Mouse (Mus musculus) cerebellum, adult 11-12 months (tissue): ENCODE measurements around the gene Podxl2.

Experiments
- DNase-seq: peaks from one replicate; pipeline ENCODE4 v3.0.0; 2022

Podxl2 gene

DNA sequence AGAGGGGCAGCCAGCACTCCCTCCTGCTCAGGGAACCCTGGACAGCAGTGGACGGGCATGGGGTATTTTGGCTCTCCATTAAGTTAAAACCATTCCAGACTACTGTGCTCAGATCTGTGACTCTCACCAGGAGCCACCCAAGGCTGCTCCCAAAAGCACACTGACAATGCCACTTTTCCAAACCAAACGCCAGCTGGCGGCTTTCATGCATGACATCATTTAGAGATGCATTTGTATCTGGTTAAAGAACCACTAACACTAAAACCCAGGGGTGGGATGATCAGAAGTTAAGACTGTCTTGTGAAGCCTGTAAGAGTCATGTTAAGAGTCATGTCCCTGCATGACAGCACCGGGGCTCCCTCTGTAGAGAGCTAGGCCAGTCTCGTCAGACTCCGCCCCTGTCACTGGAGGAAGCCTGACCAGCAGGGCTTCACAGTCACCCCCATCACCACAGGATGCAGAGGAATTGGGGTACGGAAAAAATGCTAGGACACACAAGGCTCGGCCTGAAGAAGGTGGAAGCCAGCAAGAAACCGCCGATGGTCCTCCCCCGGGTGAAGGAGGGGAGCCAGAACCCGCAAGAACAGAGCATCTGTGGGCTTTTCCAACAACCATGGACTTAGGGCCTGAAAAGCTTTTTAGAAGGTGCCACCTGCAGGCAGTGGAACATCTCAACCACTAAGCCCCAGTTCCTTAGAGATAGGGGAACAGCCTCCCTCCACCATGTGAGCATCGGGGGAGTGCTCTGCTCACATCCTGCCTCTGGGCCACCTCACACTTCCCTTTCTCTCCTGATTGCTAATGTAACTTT is 47.2 kb downstream of the Podxl2 start:
- peak; percentile 51 for DNase-seq

DNA sequence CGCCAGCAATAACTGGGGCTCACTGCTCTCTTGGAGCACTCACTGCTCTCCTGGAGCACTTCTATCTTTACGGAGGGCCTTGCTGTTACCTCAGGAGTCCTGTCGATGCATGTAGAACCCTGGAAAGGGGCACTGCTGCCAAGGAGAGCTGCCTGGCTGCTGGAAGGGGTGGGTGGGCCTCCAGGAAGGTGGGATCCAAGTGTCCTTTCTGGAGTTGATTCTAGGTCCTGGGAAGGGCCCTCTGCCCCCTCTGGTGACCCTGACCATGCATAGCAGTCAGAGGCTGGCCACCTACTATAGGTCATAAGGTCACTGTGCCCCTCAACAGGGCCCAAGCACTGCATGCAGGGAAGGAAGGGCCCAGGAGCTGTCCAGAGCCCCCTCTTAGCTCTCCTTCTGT is 47.9 kb downstream of the Podxl2 start:
- no peak for DNase-seq

DNA sequence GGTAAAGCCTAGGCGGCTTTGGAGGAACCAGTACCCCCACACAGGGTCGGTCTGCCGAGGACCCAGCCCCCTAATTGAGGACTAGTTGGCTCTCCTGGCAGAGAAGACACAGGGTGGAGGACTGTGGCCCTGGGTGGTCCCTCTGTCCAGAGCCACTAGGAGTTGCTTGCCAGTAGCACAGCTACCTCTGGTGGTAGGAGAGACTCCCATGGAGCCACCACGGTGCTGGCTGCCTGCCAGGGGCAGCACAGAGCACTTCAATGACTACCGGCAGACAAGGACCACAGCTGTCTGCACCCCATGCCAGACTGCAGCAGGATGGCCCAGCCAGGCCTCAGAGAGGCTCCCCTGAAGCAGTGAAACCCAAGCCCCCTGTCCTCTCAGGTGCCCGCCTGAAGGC is 48.3 kb downstream of the Podxl2 start:
- peak; percentile 71 for DNase-seq

DNA sequence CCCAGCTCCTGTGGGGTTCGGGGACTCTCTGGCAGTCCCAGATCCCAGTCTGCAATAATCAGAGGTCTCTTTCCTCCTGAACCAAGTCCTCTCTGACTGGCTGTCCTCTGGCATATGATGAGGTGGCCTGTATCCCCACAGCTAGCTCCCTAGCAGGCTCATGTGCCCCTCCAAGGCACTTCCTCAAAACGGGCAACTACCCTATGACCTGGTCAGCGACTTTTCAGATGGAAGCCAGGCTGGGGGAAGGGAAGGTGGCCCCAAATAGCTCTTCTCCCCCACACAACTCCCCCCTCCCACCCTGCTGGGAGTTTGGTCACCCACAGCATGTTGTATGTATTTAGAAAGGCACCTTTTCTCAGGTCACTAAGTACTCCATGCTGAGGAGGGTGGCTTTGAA is 48.8 kb downstream of the Podxl2 start:
- DNase-seq = no peak

DNA sequence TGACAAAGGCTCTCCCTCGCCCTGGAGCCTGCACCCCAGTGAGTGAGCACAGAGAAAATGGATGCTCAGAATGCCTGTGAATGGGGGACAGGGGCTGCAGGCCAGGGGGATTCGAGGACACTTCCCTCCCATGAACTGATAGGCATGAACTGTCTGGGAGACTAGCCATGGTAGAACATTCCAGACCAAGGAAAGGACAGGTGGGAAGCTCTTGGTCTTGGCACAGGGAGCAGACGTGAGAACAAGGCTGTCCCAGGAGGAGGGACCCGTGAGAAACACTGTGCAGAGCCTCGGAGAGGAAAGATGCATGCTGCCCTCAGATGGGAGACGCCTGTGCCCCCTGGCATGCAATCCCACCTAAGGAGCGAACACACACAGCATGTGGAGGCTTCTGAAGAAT is 50.7 kb downstream of the Podxl2 start:
- no peak for DNase-seq

DNA sequence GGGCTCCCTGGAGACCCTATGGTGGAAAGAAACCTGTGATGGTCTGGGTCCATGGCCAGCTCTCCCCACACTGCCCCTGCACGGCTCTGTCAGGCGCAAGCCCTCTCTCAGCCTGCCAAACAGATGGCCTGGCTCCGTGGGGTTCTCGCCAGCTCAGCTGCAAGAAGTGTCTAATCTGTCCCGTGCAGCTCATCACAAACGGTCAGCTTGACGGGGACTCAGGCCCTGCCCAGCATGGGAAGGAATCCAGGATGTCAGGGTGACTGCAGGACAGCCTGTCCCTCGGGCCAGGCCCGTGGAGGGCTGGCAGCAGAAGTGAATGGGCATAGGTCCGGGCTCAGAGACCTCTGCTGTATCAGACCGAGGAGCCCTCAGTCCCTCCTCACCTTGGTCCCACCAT is 52.9 kb downstream of the Podxl2 start:
- peak; percentile 94 for DNase-seq

DNA sequence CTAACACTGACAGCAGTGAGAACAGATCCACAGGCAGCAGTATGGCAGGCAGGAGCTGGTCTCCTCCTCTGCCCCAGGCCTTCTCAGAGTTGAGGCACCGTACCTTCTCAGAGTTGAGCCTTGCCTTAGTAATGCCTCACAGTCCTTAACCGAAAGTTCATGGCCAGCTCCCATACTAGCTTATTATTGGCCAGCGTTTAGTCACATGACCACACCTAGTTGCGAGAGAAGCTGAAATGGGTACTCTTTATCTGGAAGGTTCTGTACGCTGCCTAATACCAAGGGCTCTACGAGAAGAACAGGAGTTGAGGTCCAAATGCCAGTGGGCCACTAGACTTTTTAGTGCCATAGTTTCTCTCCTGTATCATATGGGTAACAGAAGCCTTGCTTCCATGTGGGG is 53.5 kb downstream of the Podxl2 start:
- no peak for DNase-seq

DNA sequence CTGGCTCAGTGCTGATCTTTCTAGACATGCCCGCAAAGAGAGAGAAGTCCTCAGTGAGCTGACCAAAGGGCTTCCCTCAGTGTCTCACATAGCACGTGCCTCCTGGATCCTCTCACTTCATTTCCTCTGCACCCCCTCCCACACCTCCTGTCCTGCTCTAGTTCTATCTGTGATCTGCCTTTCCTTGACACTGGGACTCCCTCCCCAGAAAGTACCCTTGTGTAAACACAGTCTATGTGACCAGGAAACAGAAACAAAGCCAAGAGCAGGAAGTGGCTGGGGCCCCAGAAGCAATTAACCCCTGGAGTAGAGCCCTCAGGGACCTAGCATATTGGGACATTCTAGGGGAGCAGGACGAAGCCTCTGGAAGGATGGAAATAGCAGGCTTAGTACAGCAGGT is 54.0 kb downstream of the Podxl2 start:
- no peak for DNase-seq

DNA sequence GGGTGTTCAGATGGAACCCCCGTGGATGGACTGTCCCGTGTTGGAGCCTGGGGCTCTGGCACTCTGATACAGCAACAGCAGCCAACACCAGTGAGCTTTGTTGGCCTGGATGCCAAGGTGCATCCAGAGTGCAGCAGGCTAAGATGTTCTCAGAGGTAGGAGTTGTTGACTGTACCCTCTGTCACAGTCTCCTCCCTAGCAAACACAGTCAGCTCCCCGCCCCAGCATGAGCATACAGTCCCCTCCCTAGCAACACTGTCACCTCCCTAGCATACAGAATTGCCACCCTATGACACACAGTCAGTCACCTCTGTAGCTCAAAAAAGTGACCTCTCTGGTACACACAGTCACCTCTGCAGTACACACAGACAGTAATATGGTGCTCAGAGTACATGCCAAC is 57.9 kb downstream of the Podxl2 start:
- no peak for DNase-seq

DNA sequence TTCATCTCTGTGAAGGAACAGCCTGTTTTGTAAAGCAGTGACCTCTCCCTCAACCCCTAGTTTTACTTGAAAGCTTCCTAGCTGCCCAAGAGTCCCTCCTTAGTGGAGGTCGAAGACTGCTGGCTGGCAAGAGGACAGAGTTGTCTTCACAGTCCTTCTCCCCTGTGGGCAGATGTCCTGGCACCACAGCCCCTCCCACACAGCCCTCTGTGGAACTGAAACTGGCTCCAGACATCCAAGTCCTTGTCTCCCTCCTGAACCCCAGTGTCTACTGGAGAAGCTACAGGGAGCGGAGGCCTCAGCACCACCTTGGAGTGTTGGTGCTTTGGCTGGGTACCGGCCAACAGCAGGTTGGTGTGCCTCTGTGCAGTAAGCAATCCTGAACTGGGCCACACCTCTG is 59.4 kb downstream of the Podxl2 start:
- DNase-seq = no peak

DNA sequence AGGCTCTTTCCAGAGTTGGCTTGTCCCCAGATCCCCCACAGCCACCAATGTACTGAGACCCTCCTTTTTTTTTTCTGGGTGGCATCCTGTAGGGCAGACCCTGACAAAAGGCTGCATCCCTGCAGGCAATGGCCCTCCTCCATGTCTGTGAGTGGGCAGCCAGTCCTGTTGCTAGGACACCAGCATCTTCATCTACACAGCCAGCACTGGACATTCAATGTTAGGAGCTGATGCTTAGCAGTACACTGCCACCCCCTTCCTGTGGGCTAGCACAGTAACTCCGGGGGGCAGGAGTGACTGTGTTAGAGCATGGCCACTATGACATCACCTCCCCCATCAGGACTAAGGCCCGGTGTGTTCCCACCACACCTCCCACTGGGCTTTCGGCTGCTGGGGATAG is 59.8 kb downstream of the Podxl2 start:
- DNase-seq = no peak

DNA sequence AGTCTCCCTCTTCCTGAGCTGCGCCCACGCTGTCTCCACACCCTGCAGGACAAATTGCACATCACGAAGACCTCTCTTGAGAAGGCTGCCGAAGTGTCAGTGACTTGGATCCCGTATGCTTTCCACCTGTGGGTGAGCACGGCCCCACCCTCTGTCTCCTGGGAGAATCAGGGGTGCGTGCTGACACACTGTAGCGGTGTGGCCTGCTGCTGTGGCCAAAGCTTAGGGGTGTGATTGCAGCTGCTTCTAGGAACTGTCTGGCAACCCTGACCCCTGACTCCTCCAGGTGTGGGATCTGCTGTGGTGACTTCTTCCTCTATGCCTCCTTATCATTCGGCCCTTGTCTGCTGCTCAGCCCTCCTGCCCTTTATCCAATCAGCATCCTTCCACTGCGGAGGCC is 61.0 kb downstream of the Podxl2 start:
- DNase-seq = no peak

DNA sequence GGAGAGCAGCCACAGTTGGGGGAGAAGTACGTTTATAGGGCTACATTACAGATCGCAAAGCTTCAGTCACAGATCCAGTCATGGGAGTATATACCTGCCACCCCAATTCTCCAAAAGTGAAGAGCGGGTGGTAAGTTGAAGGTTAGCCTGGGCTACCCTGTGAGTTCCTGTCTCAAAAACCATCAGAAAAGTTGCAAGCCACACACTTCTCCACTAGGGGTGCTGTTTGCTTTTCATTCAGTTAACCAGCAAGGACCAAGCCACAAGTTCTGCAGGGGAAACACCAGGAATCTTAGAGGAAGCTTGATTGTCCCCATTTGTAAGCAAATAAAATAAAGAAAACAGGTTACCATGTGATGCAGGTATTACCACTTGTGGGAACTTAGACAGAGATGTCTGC is 62.0 kb downstream of the Podxl2 start:
- DNase-seq = no peak

DNA sequence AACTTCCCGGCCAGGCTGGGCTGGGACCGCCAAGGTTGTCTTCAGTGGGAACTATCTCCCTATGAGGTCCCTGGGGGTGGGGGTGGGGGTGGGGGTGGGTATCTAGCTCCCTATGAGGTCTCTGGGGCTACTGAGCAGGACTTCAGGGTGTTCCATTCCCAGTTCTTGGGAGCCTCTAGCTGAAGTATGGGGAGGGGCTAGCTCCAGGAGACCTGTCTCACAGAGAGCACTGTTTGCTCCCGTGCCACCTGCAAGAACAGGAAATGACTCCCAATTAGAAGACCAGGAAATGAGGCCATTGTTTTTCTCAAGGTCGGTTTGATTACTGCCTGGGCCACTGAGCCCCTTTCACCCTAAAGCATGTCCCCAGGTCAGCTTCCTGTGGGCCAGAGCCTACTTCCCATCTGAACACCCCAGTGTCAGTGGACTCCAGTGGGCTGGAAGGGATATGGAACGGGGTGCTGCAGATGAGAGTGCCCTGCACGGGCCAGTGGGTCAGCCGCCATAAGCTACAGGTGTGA is 62.9 kb downstream of the Podxl2 start:
- no peak for DNase-seq

DNA sequence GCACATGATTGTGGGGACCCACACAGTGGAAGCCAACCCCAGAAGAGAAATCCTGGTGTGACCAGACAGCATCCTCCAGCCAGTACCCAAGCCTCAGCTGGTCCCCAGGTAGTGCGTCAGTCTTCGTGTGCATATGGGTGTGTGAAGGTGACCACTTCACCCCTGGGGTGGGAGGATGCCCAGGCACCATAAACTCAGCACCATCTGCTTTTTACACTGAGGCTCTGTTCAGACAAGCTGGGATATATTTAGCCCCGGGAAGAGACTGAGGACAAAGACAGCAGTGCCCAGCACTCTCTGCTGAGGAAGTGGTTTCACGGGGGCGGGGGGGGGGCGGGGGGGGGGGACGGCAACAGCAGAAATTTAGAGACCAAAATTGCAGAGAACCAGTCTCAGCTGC is 63.4 kb downstream of the Podxl2 start:
- DNase-seq = no peak

DNA sequence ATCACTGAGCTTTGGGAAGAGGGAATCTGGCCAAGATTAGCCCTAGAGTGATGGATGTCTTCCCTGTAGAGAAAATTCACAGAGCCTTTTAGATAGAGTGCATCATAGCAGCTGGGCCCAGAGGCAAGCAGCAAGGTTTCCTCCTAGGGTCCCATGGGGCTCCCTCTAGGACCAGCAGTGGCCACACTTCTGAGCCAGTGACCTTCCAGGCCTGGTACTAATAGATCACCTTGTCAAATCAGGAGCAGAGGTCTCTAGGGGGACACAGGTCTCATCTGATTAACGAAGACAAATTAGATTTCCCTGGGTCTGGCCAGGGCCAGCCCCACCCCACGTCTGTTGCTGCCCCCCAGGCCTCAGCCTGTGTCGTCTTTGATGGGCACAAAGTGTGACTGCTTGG is 64.6 kb downstream of the Podxl2 start:
- DNase-seq = no peak

DNA sequence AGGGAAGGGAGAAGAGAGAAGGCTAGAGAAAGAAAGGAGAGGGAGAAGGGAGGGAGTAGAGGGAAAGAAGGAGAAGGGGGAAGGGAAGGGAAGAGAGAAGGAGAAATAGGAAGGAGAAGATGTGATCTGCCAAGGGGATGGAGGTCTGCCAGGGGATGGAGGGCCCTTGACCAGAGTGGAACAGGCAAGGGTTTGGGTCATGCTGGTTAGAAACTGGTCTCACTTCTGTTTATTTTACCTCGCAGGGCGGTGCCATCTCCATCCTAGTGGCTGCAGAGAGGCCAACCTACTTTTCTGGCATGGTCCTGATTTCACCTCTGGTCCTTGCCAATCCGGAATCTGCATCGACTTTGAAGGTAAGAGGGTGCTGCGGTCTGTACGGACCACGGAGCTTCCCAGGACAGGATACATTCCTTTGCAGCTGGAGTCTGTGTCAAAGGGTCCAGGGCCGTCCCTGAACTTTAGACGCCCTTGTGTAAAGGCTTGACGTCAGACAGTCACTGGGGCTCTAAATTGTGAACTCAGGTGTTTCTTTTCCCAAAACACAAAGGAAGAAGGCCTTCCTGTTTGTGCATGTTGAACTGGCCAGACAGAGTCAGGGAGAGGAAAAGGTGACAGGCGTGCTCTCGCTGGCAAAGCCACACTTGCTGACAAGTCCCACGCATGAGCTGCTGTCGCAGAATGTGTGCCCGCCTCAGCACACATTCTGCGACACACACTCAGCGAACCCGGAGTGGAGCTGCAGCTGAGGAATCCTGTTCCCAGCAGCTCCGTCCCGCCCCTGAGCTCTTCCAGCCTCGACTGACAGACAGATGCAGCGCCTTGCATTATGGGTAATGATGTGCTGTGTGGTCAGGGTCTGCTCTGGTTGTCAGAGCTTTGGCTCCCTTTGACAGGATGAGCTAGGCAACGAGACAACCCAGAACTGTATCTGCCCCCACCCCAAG is 65.5 kb downstream of the Podxl2 start:
- DNase-seq = no peak

DNA sequence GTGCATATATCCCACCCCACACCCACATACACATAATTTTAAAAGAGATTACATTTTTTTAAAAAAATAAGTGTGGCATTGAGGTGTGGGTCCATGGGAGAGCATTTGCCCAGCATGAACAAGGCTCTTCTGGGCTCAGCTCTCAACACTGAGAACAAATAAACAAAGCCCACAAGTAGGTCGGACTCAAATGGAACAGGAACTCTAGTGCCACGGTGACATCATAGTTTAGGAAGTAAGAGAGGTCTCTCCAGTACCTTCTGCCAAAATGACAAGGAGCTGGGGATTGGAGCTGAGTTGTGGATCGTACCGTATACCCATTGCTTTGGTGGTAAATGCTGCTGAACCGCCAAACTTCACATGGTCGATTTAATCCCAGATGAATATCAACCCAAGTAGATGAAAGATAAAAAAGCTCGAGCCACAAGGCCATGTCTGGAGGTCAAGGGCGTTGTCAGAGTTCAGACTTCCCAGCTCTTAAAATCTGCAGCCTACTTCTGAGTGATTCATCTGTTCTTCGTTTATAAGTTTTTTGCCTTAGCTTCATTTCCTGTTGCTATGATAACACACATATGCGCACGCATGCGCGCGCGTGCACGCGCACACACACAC is 69.8 kb downstream of the Podxl2 start:
- DNase-seq = no peak

DNA sequence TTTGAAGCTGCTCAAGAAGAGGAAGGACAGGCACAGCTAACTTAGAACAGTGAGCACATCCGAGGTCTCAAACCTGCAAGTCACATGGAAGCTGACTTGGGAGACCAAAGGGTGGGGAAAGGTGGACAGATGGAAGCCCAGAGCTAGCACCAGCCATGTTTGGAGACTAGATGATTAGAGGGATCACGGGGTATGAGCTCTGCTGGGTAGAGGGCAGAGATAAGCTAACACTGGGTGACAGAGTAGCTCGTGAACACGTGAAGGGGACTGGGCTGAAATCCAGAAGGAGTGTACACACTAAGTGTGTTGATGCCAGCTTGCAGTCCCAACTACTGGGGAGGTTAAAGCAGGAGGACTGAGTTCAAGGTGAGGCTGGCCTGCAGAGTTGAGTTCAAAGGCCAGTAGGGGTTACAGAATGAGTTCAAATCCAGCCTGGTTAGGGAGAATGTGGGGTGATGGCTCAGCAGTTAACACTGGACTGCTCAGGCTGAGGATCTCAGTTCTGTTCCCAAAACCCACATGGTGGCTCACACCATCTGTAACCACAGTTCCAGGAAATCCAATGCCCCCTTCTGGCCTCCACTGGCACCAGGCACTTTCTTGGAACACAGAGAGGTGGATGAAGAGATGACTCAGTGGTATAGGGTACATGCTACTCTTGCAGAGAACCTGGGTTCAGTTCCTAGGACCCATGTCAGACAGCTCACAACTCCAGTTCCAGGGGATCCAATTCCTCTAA is 70.7 kb downstream of the Podxl2 start:
- no peak for DNase-seq

DNA sequence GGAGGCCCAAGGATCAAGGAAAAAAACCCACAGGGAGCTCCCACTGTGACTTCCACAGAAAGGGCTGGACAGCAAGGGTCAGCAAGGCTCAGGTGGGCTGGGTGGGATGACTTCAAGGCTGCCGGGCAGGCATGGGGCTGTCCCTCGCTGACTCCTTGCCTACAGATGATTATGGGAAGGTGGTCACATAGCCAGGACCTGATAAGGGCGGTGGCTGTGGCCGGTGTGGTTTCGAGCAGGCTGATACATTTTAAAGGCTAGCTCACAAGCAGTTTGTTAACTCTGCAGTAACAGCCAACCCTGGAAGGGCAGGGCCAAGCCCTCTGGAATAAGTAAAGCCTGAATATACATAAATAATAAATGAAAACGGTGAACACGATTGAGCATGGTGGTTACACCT is 71.8 kb downstream of the Podxl2 start:
- no peak for DNase-seq

DNA sequence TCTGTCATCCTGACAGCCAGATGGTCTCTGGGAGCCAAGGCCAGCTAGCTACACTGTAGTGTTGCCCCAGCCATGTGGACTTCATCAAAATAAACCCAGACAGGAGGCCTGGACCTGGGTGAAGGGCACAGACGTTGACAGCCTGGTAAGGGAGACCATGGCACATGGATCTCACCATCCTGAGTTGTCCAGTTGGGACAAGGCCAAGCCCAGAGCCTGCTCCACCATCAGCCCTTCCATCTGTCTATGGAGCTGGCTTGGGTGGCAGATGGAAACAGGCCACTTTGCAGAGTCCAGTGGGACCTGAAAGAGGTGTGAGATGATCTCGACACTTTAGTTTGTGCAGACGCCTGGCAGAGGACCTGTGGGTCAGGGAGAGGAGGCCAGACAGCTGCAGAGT is 74.1 kb downstream of the Podxl2 start:
- peak; percentile 98 for DNase-seq

DNA sequence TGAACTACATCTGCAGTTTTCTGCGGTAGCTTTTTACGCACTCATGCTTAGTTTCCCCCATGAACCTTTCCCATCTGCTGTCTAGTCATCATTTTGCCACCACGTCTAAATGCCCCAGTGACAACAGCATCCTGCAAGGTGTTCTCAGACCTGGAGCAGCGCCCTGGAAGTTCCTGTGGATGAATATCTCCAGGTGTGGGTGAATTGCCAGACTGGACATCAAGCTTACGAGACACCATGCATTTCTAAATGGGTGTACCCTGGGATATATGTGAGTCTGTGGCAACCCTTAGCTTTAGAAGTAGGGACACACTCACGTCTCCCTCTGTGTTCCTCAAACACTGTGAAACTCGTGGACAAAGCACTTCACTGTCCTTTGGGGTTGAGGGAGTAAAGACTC is 74.7 kb downstream of the Podxl2 start:
- no peak for DNase-seq

DNA sequence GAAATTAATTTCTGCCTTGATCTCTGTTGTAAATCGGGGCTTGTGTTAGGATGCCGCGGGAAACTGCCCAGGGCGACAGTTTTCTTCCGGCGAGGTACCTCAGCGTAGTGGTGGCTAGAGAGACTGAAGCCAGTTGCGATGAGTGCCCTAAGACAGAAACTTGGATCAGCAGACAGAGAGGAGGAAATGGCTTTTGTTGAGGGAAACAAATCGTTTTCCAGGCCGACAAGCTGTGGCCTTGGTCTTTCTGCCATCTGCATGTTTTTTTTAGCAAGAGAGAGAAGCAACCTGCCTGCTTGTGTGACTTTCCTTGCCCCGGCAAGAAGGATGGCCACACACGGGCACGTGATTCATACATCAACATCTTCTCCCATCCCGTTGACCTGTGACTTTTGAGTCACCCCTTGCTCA is 80.3 kb downstream of the Podxl2 start:
- DNase-seq = peak; percentile 64
